Mouse (Mus musculus) CD4-positive, CD25-positive, alpha-beta regulatory T cell, adult 2 months (primary cell): Measurements from ENCODE around the gene Bex4.
A peak's percentile ranks its signal among the peaks of the same experiment; 100 is the strongest.
"Not testable (repeated sequence)": the region's sequence is repeated elsewhere in the genome, so short reads cannot be mapped to it uniquely, and the experiment has no call there.

Experiments
- DNase-seq: peaks from one replicate; pipeline ENCODE4 v3.0.0-alpha.2; 2012; ENCODE audit warnings: low read depth, low spot score

Gene Bex4

GRCm38 (mm10) chrX:136138827-136139639 is at the start of gene Bex4:
Gene Bex4 (plus strand): TSS chrX:136138996.
- not testable (repeated sequence) for DNase-seq

GRCm38 (mm10) chrX:136092497-136093279 is 46.1 kb upstream of the Bex4 start:
- DNase-seq: no peak

GRCm38 (mm10) chrX:136094421-136094820 is 44.4 kb upstream of the Bex4 start:
- no peak for DNase-seq

GRCm38 (mm10) chrX:136104046-136104723 is 34.6 kb upstream of the Bex4 start:
- no peak for DNase-seq

- DNase-seq: peak; percentile 1
Observed at GRCm38 (mm10) chrX:136104724-136105088, 34.1 kb upstream of the Bex4 start.

GRCm38 (mm10) chrX:136107942-136108341 is 30.9 kb upstream of the Bex4 start:
- DNase-seq: peak; percentile 5

- DNase-seq: no peak
Observed at GRCm38 (mm10) chrX:136115015-136115414, 23.8 kb upstream of the Bex4 start.

GRCm38 (mm10) chrX:136115419-136115961 is 23.3 kb upstream of the Bex4 start:
- no peak for DNase-seq

GRCm38 (mm10) chrX:136127038-136127743 is 11.6 kb upstream of the Bex4 start:
- peak; percentile 0 for DNase-seq

- peak; percentile 47 for DNase-seq
Observed at GRCm38 (mm10) chrX:136127744-136128064, 11.1 kb upstream of the Bex4 start.

GRCm38 (mm10) chrX:136135559-136135958 is 3.2 kb upstream of the Bex4 start:
- no peak for DNase-seq

GRCm38 (mm10) chrX:136139640-136140004 is 826 bp downstream of the Bex4 start:
- DNase-seq: not testable (repeated sequence)

GRCm38 (mm10) chrX:136141385-136141784 is 2.6 kb downstream of the Bex4 start:
- DNase-seq: no peak

- no peak for DNase-seq
Observed at GRCm38 (mm10) chrX:136143711-136144110, 4.9 kb downstream of the Bex4 start.

GRCm38 (mm10) chrX:136144195-136144594 is 5.4 kb downstream of the Bex4 start:
- DNase-seq: no peak

- no peak for DNase-seq
Observed at GRCm38 (mm10) chrX:136170625-136171024, 31.8 kb downstream of the Bex4 start.

GRCm38 (mm10) chrX:136171189-136172117 is 32.7 kb downstream of the Bex4 start:
- no peak for DNase-seq

- peak; percentile 43 for DNase-seq
Observed at GRCm38 (mm10) chrX:136172118-136172551, 33.3 kb downstream of the Bex4 start, which contains the start of gene Tceal8. Gene Tceal8 (minus strand): TSS chrX:136172342.

- DNase-seq: no peak
Observed at GRCm38 (mm10) chrX:136172786-136173185, 34.0 kb downstream of the Bex4 start.

GRCm38 (mm10) chrX:136180897-136181553 is 42.2 kb downstream of the Bex4 start:
- DNase-seq: no peak
